Mouse (Mus musculus): ENCODE results near the gene Olfr403. TPM values are rescaled to one million over a fixed set of nuclear protein-coding genes. Genes with fewer than 3 reads are reported as not detected.
"Not testable (repeated sequence)": the region's sequence is repeated elsewhere in the genome, so short reads cannot be mapped to it uniquely, and the experiment has no call there.

The Olfr403 gene
- total RNA-seq (2021), result not detected in 2 replicates
- long read RNA-seq, experiment 1, result 0 reads
- long read RNA-seq, experiment 2, result 0 reads

DNA sequence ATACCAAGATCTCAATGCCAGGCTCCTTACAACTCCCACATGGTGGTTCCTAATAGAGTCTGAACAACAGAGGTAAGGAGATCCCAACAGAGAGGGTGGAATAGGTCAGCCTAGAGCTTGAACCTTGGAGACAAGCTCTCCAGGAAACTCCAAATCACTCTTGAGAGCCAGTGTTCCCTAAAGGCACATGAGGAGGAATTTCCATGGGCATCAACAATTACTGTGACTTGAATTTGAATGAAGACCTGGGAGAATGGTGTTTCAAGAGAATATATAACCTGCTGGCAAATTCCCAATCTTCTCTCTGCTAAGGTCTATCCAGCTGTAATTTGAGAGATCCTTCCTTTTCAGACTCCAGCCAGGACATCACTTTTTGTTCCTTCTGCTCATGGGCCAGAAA, at the start of gene Olfr403:
Gene Olfr403 (plus strand): TSS at position 301 of the 400 bp plus-strand sequence.
- DNase-seq, result no peak

DNA sequence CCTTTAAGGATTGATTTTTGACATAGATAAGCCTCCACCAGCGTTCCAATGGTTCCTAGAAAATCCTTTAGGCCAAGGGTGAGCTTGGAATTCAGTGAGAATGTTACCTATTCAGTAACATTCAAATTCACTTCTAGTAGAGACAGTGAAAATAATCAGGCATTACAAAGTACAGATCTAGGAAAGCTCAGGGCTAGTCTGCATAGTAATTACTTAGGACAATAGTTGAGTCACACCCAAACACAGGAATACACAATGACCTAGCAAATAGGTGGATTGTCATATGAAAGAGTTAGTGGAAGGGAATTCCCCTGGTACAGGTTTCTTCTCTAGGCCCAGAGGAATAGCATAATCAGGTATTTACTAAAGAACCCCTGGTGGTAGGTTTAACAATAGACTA, 46.0 kb upstream of the Olfr403 start:
- not testable (repeated sequence) for DNase-seq

DNA sequence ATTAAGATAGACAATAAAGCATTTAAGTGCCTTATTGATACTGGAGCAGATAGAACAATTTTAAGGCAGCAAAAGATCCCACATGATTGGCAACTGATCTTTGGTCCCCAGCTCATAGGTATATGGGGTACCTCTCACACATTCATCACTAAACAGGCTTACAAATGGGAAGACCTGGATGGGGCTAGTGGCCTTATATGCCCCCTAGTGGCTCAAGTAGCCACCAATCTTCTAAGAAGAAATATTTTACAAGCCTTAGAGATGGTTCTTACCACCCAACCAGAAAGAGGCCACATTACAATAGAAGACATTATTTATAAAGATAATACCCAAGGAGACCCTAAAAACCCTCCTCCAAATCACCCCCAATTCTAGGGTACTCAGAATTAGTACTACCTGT, 40.2 kb upstream of the Olfr403 start:
- DNase-seq, result no peak

- DNase-seq, result no peak
Observed at GRCm38 (mm10) chr11:74153229-74153628, 32.8 kb upstream of the Olfr403 start, which contains the start of gene Olfr402. Olfr402 (plus strand) TSS chr11:74153529.

DNA sequence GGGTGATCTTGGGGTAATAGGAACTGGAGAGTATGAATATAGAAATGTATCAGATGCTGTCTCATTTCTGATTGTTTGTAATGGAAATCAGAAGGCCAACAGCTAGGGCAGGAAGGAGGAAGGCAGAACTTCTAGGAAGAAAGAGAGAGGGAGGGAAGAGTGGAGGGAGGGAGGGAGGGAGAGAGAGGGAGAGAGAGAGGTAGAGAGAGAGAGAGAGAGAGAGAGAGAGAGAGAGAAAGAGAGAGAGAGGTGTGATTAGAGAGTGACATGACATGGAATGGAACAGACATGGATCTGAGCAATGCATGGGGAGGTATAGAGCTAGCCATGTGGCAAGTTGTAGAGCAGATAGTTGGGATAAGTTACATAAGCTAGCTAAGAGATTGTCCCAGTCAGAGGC, 17.3 kb upstream of the Olfr403 start:
- DNase-seq, result no peak

DNA sequence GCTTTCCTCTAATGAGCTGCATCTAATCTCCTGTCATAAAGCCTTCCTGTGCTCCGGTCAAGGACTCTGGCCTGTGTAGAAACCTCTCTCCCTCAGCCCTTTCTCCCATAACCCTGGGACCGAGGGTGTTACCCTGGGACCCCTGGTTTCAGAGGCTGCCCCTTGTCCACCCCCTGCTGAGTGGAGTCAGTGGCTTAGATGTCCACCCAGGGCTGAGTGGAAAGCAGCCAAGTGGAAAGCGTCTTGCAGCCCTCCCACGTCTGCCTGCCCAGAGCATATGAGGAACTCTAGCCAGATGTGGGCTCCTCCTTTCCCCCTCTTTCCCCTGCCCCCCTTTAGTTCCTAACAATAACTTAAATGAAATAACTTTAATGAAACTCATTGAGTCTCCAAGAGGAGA, 2.9 kb upstream of the Olfr403 start:
- DNase-seq, result no peak

GRCm38 (mm10) chr11:74183745-74184144, 2.3 kb upstream of the Olfr403 start:
- DNase-seq, result no peak

DNA sequence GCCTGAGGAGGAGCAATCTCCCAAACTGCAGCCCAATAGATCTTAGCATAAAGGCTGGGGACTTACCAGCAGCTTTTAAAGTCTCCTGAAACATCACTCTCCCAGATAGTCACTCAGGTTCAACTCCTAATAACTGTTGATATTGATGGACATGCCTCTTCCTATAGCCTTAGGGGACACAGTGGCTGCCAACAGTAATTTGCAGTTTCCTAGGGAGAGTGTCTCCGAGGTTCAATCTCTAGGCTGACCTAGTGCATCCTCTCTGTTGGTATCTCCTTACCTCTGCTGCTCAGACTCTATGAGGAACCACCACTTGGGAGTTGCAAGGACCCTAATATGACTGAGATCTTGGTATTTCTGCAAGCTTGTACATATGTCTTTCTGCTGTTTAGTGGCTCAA, 25.2 kb downstream of the Olfr403 start, which contains the start of gene Olfr43:
Gene Olfr43 (minus strand): TSS at position 101 of the 400 bp plus-strand sequence.
- DNase-seq, result no peak

DNA sequence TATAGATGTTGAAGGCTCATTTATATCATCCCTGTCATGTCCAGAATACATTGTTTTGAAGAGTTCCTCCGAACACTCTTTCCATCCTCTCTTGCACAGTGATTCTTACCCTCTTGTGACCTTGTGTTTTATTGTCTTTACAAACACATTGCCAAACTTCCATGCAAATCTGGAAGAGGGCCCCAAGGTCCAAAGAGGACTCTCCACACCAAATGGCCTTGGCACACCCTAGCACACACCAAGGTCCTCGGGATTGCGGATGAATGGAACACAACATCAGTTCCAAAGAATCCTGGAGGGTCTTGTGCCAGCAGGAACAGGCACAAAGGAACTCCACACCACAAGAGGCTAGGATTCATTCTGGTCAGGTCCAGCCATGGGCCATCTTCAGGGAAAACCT, 55.2 kb downstream of the Olfr403 start:
- DNase-seq, result no peak

Other genes starting within 250 kb of the Olfr403 start
- gene Olfr23, start 249.6 kb upstream of the Olfr403 start, total RNA-seq (2021), result not detected in 2 replicates
- not detected in 2 replicates for gene Olfr397, start 225.4 kb upstream of the Olfr403 start, total RNA-seq (2021)
- not detected in 2 replicates for gene Olfr398, start 195.8 kb upstream of the Olfr403 start, total RNA-seq (2021)
- not detected in 2 replicates for gene Olfr139, start 129.7 kb upstream of the Olfr403 start, total RNA-seq (2021)
- gene Olfr399, start 129.6 kb upstream of the Olfr403 start, total RNA-seq (2021), result not detected in 2 replicates
- not detected in 2 replicates for gene Zfp616, start 116.3 kb upstream of the Olfr403 start, total RNA-seq (2021)
- gene Olfr401, start 72.5 kb upstream of the Olfr403 start, total RNA-seq (2021), result not detected in 2 replicates
- gene Olfr402, start 32.7 kb upstream of the Olfr403 start, total RNA-seq (2021), result not detected in 2 replicates
- gene Olfr43, start 25.1 kb downstream of the Olfr403 start, total RNA-seq (2021), result not detected in 2 replicates
- not detected in 2 replicates for gene Olfr406, start 73.6 kb downstream of the Olfr403 start, total RNA-seq (2021)
- gene Olfr59, start 97.5 kb downstream of the Olfr403 start, total RNA-seq (2021), result not detected in 2 replicates
- gene Olfr410, start 151.8 kb downstream of the Olfr403 start, total RNA-seq (2021), result not detected in 2 replicates
- gene Olfr411, start 166.4 kb downstream of the Olfr403 start, total RNA-seq (2021), result not detected in 2 replicates
- not detected in 2 replicates for gene Olfr412, start 175.8 kb downstream of the Olfr403 start, total RNA-seq (2021)